Mouse (Mus musculus) layer of hippocampus, postnatal 25 days (tissue): ENCODE measurements around the gene Slc16a14. TPM values are rescaled to one million over a fixed set of nuclear protein-coding genes. Genes with fewer than 3 reads are reported as not detected.

Experiments used
- DNase-seq, 2 experiments: peaks; one replicate each; pipeline ENCODE4 v3.0.0; 2022; ENCODE audit warnings: mixed read lengths in 2 of 2, low spot score in 1 of 2; ENCODE audit errors: extremely low spot score in 1 of 2
- total RNA-seq, 2 experiments: library from RNA; stranded (reverse); gene quantifications; 2 replicates each; pipeline ENCODE4 v1.2.3; 2021

The Slc16a14 gene
- total RNA-seq, 2 experiments from 2014 or later, result 15.2 to 20.0 TPM

DNA sequence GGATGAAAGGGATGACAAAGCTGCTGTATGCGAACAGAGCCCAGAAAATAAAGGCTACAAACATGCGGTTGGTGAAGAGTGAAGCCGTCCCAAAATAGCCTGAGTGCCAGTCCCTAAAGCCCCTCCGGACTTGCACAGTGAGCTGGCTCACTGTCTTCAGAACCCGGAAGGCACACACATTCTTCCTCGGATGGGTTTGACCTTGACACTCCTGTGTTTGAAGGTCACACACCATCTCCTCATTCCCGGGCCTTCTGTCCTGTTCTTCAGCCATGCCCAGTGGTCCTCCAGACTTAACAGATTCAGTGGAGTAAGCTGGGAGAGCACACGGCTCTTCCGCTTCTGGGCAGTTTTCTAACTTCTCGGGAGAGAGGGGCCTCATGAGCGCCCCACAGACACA lies 22.4 kb downstream of the Slc16a14 start:
- no peak for DNase-seq

GRCm38 (mm10) chr1:84910177-84910804 lies 24.6 kb downstream of the Slc16a14 start:
- DNase-seq, result no peak

- DNase-seq, result no peak
These were observed 30.5 kb downstream of the Slc16a14 start for GRCm38 (mm10) chr1:84904467-84904866.

GRCm38 (mm10) chr1:84899156-84899555 lies 35.8 kb downstream of the Slc16a14 start:
- no peak for DNase-seq

GRCm38 (mm10) chr1:84897364-84897763 lies 37.6 kb downstream of the Slc16a14 start:
- DNase-seq, result no peak

GRCm38 (mm10) chr1:84891746-84892145 lies 43.2 kb downstream of the Slc16a14 start:
- DNase-seq, result no peak

GRCm38 (mm10) chr1:84890503-84890902 lies 44.4 kb downstream of the Slc16a14 start:
- no peak for DNase-seq

DNA sequence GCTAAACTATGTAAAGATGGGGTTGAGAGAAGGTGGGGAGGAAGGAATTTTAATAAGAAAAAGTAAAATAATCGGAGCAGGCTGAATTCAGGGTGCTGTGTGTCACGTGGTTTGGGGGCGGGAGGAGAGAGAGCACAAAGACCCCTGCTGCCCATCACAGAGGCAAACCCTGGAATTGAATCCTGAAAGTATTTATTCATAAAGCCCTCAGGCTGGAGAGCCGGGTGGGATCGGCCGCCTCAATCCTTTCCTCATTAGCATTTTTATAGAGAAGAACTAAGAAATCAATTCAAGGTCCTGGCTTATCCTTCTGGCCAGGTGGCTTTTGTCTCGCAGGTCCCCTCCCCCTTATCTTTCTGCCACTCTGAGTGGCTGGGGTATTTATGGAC lies 44.9 kb downstream of the Slc16a14 start:
- DNase-seq, result no peak

GRCm38 (mm10) chr1:84889330-84890004 lies 45.5 kb downstream of the Slc16a14 start:
- DNase-seq, result no peak

GRCm38 (mm10) chr1:84885921-84886320 lies 49.0 kb downstream of the Slc16a14 start:
- no peak for DNase-seq

DNA sequence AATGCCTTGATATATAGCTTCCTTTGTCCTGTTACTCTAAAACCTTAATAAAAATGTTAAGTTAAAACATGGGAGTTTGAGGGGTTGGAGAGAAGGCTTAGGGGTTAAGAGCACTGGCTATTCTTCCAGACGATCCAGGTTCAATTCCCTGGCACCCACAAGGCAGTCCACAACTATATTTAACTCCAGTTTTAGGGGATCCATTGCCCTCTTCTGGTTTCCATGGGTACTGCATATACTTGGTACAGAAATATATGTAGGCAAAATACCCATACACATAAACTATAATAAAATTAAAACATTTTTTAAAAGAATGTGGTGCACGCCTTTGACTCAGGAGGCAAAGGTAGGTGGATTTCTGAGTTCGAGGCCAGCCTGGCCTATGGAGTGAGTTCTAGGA lies 49.8 kb downstream of the Slc16a14 start:
- no peak for DNase-seq

- DNase-seq, result no peak
These were observed 51.0 kb downstream of the Slc16a14 start for GRCm38 (mm10) chr1:84883889-84884288.

DNA sequence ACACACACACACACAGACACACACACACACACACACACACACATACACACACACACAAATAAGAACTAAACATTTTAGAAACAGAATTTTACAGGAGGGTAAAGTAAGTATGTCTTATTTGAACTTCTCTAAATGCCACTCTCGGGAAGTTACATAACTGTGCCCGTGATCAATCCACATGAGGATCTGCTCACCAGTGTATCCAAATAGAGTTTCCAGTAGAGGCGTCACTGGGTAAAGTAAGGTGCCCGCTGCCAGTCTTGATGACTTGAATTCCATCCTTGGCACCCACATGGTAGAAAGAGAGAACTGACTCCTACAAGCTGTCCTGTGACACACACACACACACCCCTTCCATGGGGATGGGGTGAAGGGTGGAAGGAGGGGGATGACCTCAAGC lies 52.0 kb downstream of the Slc16a14 start:
- no peak for DNase-seq

DNA sequence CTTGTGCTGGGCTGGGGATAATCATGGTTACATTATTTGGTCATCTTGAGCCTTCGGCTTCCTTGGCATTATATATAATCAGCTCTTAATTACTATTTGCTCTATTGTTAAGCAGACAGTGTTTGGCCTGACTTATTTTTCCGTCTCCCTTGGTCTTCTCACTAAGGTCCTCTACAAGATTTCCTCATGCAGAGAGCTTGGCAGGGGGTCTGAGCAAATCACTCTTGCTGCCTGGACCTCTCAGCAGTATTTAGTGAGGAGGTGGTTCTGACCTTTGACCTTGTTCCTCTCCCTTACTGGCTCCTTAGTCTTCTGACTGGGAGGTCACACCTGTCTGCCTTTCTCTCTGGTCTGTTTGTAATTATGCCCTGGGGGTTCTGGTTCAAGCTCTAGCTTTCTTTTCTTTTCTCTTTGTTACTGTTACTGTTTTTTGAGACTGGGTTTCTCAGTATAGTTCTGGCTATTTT lies 52.8 kb downstream of the Slc16a14 start:
- no peak for DNase-seq

- DNase-seq, result no peak
These were observed 53.5 kb downstream of the Slc16a14 start for GRCm38 (mm10) chr1:84881248-84882065.

DNA sequence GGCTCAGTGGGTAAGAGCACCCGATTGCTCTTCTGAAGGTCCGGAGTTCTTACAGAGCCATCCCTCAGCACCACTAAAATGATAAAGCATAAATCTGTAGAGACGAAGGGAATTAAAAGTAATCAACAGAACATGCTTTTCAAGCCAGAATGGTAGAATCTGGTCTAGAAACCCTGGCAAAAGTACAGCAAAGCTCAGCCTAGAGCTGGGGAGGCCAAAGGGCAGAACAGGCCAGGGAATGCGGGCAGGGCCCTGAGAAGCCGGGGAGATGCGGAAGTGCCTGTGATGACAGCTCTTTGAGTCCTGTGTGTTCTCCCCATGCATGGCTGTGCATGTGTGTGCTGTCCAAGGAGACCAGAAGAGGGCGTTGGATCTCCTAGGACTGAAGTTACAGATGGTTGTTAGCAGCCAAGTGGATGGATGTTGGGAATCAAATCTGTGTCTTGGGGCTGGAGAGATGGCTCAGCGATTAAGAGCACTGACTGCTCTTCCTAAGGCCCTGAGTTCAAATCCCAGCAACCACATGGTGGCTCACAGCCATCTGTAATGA lies 55.3 kb downstream of the Slc16a14 start:
- no peak for DNase-seq

DNA sequence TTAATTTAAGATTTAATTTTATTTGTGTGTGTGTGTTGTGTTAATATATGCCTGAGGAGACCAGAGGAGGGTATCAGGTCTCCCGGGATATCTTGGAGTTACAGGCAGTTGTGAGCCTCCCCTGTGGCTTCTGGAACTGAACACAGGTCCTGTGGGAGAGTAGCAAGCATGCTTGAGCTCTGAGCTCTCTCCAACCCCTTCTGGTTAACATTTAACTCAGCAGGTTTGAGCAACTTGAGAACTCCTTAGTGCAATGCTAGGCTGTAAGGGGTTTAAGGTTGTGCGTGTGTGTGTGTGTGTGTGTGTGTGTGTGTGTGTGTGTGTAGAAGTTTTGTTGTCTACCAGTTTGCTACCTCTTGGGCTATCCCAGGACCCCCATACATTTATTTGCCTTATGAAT lies 57.3 kb downstream of the Slc16a14 start:
- no peak for DNase-seq

DNA sequence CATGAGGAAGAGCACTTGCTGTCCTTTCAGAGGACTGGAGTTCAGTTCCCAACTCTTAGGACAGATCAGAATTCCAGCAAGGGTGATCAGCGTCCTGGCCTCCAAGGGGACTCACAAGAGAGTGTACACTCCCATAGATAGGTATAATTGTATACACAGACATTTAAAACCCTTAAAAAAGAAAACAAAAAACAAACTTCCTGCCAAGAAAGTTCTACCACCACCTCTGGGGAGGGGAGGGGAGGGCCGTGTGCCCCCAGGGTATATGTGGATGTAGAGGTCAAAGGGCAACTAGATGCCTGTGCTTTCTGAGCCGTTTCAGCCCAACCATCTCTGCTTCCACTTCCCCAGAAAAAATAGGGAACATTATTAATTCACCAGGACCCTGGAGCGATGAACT lies 62.0 kb downstream of the Slc16a14 start:
- DNase-seq, result no peak

GRCm38 (mm10) chr1:84872105-84872504 lies 62.8 kb downstream of the Slc16a14 start:
- DNase-seq, result no peak

DNA sequence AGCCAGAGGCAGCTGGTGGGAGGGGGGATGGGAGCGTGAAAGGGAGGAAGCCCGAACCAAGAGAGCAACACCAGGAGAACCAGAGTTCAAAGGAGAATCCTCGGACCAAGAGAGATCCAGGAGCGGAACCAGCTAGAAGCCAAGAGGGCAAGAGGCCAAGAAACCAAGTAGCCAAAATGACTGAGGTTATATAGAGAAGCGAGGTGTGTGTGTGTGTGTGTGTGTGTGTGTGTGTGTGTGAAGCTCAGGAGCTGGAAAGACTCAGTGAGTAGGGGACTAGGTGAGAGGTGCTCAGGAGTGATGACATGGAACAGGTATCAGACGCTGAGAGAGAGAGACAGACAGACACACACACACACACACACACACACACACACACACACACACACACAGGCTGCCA lies 63.8 kb downstream of the Slc16a14 start:
- no peak for DNase-seq

DNA sequence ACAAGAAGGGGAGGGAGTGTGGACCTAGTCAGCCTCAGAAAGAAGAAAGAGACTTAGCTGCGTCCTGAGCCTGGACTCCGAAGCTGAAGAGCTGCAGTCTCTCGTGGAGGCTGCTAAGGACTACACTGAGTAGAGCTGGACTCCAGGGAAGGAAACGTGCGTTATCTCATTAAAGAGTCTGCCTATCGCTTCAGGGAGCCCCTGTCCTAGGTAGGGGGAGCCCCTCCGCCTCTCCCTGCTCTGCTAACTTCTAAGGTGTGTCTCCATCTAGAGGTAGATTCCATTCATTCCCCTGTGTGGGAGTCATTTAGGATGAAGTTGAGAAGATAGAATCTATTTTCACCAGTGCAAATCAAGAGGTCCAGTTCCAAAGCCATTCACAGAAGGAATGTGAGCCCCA lies 65.4 kb downstream of the Slc16a14 start:
- DNase-seq, result no peak
